Mouse (Mus musculus) CH12.LX (cell line): ENCODE results near the gene Tnfrsf19. TPM values are rescaled to one million over a fixed set of nuclear protein-coding genes. Genes with fewer than 3 reads are reported as not detected.

ENCODE experiments used
- DNase-seq: peaks from one replicate; pipeline ENCODE4 v3.0.0-alpha.2; 2013; ENCODE audit errors: extremely low read depth
- H3K27ac ChIP-seq: 2 replicates; pipeline ENCODE4 v1.5.1; 2012; ENCODE audit warnings: low read depth, mild to moderate bottlenecking, control low read depth, moderate library complexity; ENCODE audit not compliant: insufficient read depth
- H3K27me3 ChIP-seq: replicated peaks from 2 replicates; pipeline ENCODE3; 2012; ENCODE audit warnings: inconsistent platforms
- H3K36me3 ChIP-seq, 2 experiments: replicated peaks in 1 of 2; 2 replicates each; pipeline versions ENCODE3 to v1.6.1; 2012; ENCODE audit warnings: inconsistent platforms in 1 of 2, low read length in 1 of 2, mild to moderate bottlenecking in 1 of 2, mixed read lengths in 1 of 2, moderate library complexity in 1 of 2; ENCODE audit not compliant: control insufficient read depth in 1 of 2, insufficient read depth in 1 of 2
- H3K4me1 ChIP-seq, 2 experiments: 2 replicates each; pipeline ENCODE4 v1.6.1; 2012; ENCODE audit warnings: inconsistent platforms in 1 of 2, moderate library complexity in 1 of 2; ENCODE audit not compliant: insufficient read depth in 2 of 2, control insufficient read depth in 1 of 2
- H3K4me2 ChIP-seq: 2 replicates; pipeline ENCODE4 v1.6.1; 2012; ENCODE audit warnings: low read depth, mild to moderate bottlenecking, control low read depth; ENCODE audit not compliant: poor library complexity, insufficient read depth, severe bottlenecking
- H3K4me3 ChIP-seq, 3 experiments: fragments of 150-350 bp in 1 of 3; sonication (generic) in 1 of 3; replicated peaks in 1 of 3; 2 replicates each; pipeline versions ENCODE3 to v1.5.1; 2011 to 2012; ENCODE audit warnings: low read depth in 2 of 3, low read length in 2 of 3, mild to moderate bottlenecking in 2 of 3, moderate library complexity in 2 of 3, control low read depth in 1 of 3, improper control_type of control experiment in 1 of 3, inconsistent platforms in 1 of 3, mixed read lengths in 1 of 3; ENCODE audit not compliant: poor library complexity in 1 of 3
- H3K79me2 ChIP-seq: replicated peaks from 2 replicates; pipeline ENCODE4 v1.6.1; 2012; ENCODE audit warnings: mild to moderate bottlenecking, moderate library complexity; ENCODE audit not compliant: control insufficient read depth, poor library complexity, insufficient read depth, severe bottlenecking; ENCODE audit errors: extremely low read depth
- H3K9ac ChIP-seq: 2 replicates; pipeline ENCODE4 v1.6.1; 2012; ENCODE audit warnings: low read depth, mild to moderate bottlenecking, control low read depth, moderate library complexity; ENCODE audit not compliant: insufficient read depth
- H3K9me3 ChIP-seq: replicated peaks from 2 replicates; pipeline ENCODE3; 2012; ENCODE audit warnings: low read length, inconsistent platforms, mixed read lengths
- CTCF ChIP-seq, 2 experiments: IDR thresholded peaks in 1 of 2; conservative IDR thresholded peaks in 1 of 2; 2 replicates each; pipeline ENCODE4 v1.5.1; 2011 to 2012; ENCODE audit warnings: low read depth in 2 of 2, low read length in 2 of 2, improper control_type of control experiment in 1 of 2, inconsistent platforms in 1 of 2, mild to moderate bottlenecking in 1 of 2, moderate library complexity in 1 of 2
- ELF1 ChIP-seq: IDR thresholded peaks from 2 replicates; pipeline ENCODE4 v1.6.1; 2014; ENCODE audit warnings: low read depth, mild to moderate bottlenecking, inconsistent platforms, low read length, improper control_type of control experiment
- EP300 ChIP-seq: IDR thresholded peaks from 2 replicates; pipeline ENCODE4 v1.6.1; 2011; ENCODE audit warnings: low read length, improper control_type of control experiment
- ETS1 ChIP-seq: conservative IDR thresholded peaks from 2 replicates; pipeline ENCODE4 v1.6.1; 2012; ENCODE audit warnings: low read depth, mild to moderate bottlenecking, inconsistent platforms, low read length, improper control_type of control experiment, moderate library complexity
- GABPA ChIP-seq: IDR thresholded peaks from 2 replicates; pipeline ENCODE4 v1.6.1; 2012; ENCODE audit warnings: low read depth, low read length, improper control_type of control experiment, inconsistent platforms; ENCODE audit not compliant: insufficient replicate concordance
- JUND ChIP-seq: conservative IDR thresholded peaks from 2 replicates; pipeline ENCODE4 v1.6.1; 2011; ENCODE audit warnings: low read depth, low read length, improper control_type of control experiment
- KAT2A ChIP-seq: IDR thresholded peaks from 2 replicates; pipeline ENCODE4 v1.6.1; 2012; ENCODE audit warnings: low read length, improper control_type of control experiment, inconsistent platforms; ENCODE audit not compliant: insufficient replicate concordance
- MAFK ChIP-seq: IDR thresholded peaks from 2 replicates; pipeline ENCODE4 v1.6.1; 2011; ENCODE audit warnings: low read length, improper control_type of control experiment; ENCODE audit not compliant: insufficient replicate concordance
- MAZ ChIP-seq: IDR thresholded peaks from 2 replicates; pipeline ENCODE4 v1.6.1; 2012; ENCODE audit warnings: low read depth, mild to moderate bottlenecking, inconsistent platforms, low read length, improper control_type of control experiment, moderate library complexity
- MEF2A ChIP-seq: IDR thresholded peaks from 2 replicates; pipeline ENCODE4 v1.6.1; 2014; ENCODE audit warnings: low read depth, mild to moderate bottlenecking, inconsistent platforms, low read length, improper control_type of control experiment, borderline replicate concordance
- MXI1 ChIP-seq: IDR thresholded peaks from 2 replicates; pipeline ENCODE4 v1.6.1; 2011; ENCODE audit warnings: mild to moderate bottlenecking, low read depth, low read length, improper control_type of control experiment
- NRF1 ChIP-seq: IDR thresholded peaks from 2 replicates; pipeline ENCODE4 v1.6.1; 2014; ENCODE audit warnings: low read depth, mild to moderate bottlenecking, inconsistent platforms, low read length, improper control_type of control experiment, moderate library complexity
- POLR2A ChIP-seq: IDR thresholded peaks from 2 replicates; pipeline ENCODE4 v1.6.1; 2011; ENCODE audit warnings: low read depth, mild to moderate bottlenecking, improper control_type of control experiment, low read length
- POLR2AphosphoS2 ChIP-seq: IDR thresholded peaks from 2 replicates; pipeline ENCODE4 v1.6.1; 2011; ENCODE audit warnings: low read depth, low read length, improper control_type of control experiment
- RCOR1 ChIP-seq: conservative IDR thresholded peaks from 2 replicates; pipeline ENCODE4 v1.6.1; 2012; ENCODE audit warnings: low read depth, mild to moderate bottlenecking, inconsistent platforms, low read length, improper control_type of control experiment
- SIN3A ChIP-seq: IDR thresholded peaks from 2 replicates; pipeline ENCODE4 v1.6.1; 2012; ENCODE audit warnings: low read length, improper control_type of control experiment, inconsistent platforms
- TBP ChIP-seq: conservative IDR thresholded peaks from 2 replicates; pipeline ENCODE4 v1.6.1; 2011; ENCODE audit warnings: low read depth, low read length, improper control_type of control experiment
- TCF12 ChIP-seq: IDR thresholded peaks from 2 replicates; pipeline ENCODE4 v1.6.1; 2014; ENCODE audit warnings: low read depth, mild to moderate bottlenecking, inconsistent platforms, low read length, improper control_type of control experiment
- USF1 ChIP-seq: IDR thresholded peaks from 2 replicates; pipeline ENCODE4 v1.6.1; 2014; ENCODE audit warnings: low read depth, mild to moderate bottlenecking, inconsistent platforms, low read length, improper control_type of control experiment
- USF2 ChIP-seq: conservative IDR thresholded peaks from 2 replicates; pipeline ENCODE4 v1.6.1; 2011; ENCODE audit warnings: low read depth, low read length, improper control_type of control experiment
- ZC3H11A ChIP-seq: IDR thresholded peaks from 2 replicates; pipeline ENCODE4 v1.6.1; 2012; ENCODE audit warnings: low read depth, mild to moderate bottlenecking, inconsistent platforms, low read length, improper control_type of control experiment
- ZKSCAN1 ChIP-seq: IDR thresholded peaks from 2 replicates; pipeline ENCODE4 v1.6.1; 2012; ENCODE audit warnings: low read depth, inconsistent platforms, low read length, improper control_type of control experiment, borderline replicate concordance
- ZMIZ1 ChIP-seq: IDR thresholded peaks from 2 replicates; pipeline ENCODE4 v1.6.1; 2012; ENCODE audit warnings: low read depth, mild to moderate bottlenecking, inconsistent platforms, low read length, improper control_type of control experiment
- dilution Hi-C: fragments of 300-500 bp; cut with MboI; formaldehyde crosslinking; loops from 2 replicates; pipeline ENCODE4 v1.14.3; 2020; ENCODE audit warnings: low sequenced_read_pairs; ENCODE audit not compliant: extremely low pct_unique_long_range_greater_than_20kb, extremely low pct_ligation_motif_present
- in situ Hi-C: fragments of 300-500 bp; cut with MboI; formaldehyde crosslinking; loops from 3 replicates; pipeline ENCODE4 v1.14.3; 2019; ENCODE audit warnings: low sequenced_read_pairs, low pct_ligation_motif_present, low pct_unique_long_range_greater_than_20kb, mixed read lengths
- polyA plus RNA-seq: library from polyadenylated mRNA; unstranded; fragments of >175 nt; gene quantifications from 2 replicates; pipeline ENCODE4 v1.2.1, GENCODE M21; 2012; ENCODE audit warnings: low read depth; ENCODE audit not compliant: insufficient read length
- total RNA-seq, 2 experiments: library from RNA; depleted of rRNA; stranded (reverse); fragments of 300-350 nt in 1 of 2; fragments of >200 nt in 1 of 2; gene quantifications; 2 replicates each; pipeline ENCODE4 v1.2.3; 2012 to 2014

Gene Tnfrsf19
- total and polyA plus RNA-seq, 3 experiments = 4.4 to 6.5 (median 4.6) TPM

DNA sequence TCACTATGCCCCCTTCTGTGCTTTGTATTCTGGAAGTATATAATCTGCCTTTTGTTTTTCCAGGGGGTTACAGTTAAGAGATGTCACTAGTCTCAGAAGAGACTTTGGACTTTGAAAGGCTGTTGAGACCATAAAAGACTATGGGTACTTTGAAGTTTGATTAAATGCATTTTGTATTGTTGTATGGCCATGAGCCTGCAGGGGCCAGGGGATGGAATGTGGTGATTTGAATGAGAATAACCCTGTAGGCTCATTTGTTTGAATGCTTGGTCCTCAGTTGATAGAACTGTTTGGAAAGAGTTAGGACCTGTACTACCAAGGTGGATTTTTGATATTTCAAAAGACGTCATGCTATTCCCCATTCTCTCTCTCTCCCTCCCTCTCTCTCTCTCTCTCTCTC, 120.3 kb downstream of the Tnfrsf19 start:
- H3K9me3 ChIP-seq = no peaks in the 10 kb centered on the region
- dilution Hi-C loops = no loop called here
- H3K4me1 ChIP-seq = peaks cover 0 to 6% of the 10 kb centered on the region in 2 experiments; a peak in 2 of 4 replicates
- H3K27me3 ChIP-seq = no peaks in the 10 kb centered on the region
- H3K9ac ChIP-seq = no peak overlapping the region
- no peaks in the 10 kb centered on the region for H3K36me3 ChIP-seq
- no peak overlapping the region for H3K27ac ChIP-seq
- TF ChIP-seq SIN3A (no peak), NRF1 (no peak), EP300 (no peak), TCF12 (no peak), JUND (no peak), MAZ (no peak), ETS1 (no peak), CTCF (conservative IDR thresholded peaks at IDR 0.05 in 1 of 2, IDR thresholded peaks at IDR 0.05 in 1 of 2; ENCODE audit: low read depth in 2 of 2, low read length in 2 of 2) (no peak), RCOR1 (no peak), POLR2AphosphoS2 (no peak), GABPA (no peak), MAFK (no peak), KAT2A (no peak), POLR2A (no peak), ZMIZ1 (no peak), USF1 (no peak), USF2 (no peak), ELF1 (no peak), MXI1 (no peak)
- H3K4me3 ChIP-seq = no peak overlapping the region
- in situ Hi-C loops = no loop called here
- no peaks in the 10 kb centered on the region for H3K79me2 ChIP-seq
- no peak overlapping the region for H3K4me2 ChIP-seq
- DNase-seq = no peak

DNA sequence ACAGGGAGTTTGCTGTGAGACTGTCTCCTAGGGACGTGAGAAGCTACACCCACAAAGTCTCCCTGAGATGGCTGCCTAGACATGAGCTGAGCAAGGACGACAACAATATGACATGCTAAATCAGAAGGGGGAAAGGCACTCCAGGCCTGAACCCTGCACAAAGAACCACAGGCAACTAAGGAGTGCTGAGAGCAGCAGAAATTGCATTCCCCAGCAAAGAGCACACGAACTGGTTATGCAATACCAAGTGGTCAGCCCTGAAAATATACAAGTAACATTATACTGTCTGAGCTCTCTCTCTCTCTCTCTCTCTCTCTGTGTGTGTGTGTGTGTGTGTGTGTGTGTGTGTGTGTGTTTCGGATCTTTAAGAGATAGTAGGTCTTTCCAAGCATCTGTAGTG, 129.6 kb downstream of the Tnfrsf19 start:
- dilution Hi-C loops = no loop called here
- Histone ChIP-seq H3K4me2 (no peak overlapping the region), H3K36me3 (no peaks in the 10 kb centered on the region), H3K9ac (no peak overlapping the region), H3K4me3 (no peak overlapping the region), H3K27me3 (no peaks in the 10 kb centered on the region), H3K9me3 (no peaks in the 10 kb centered on the region), H3K79me2 (no peaks in the 10 kb centered on the region), H3K4me1 (no peaks in the 10 kb centered on the region), H3K27ac (no peak overlapping the region)
- TF ChIP-seq GABPA = no peak
- TF ChIP-seq JUND = no peak
- TF ChIP-seq ZKSCAN1 = no peak
- no peak for TF ChIP-seq ETS1
- TF ChIP-seq MXI1 = no peak
- TF ChIP-seq TBP = no peak
- TF ChIP-seq ZC3H11A = no peak
- TF ChIP-seq MEF2A = no peak
- DNase-seq = no peak
- in situ Hi-C loops = loop anchor here (5.0 kb wide), 1 partner anchor 41 kb away; no protein-coding TSS in a partner anchor

Other genes with a start within 250 kb of the Tnfrsf19 start
- 5.3 and 6.6 TPM in 2 replicates for gene Sacs, start 92.0 kb upstream of the Tnfrsf19 start, total RNA-seq (2012; rRNA removed)
- 6.6 and 7.0 TPM in 2 replicates for gene Sacs, start 92.0 kb upstream of the Tnfrsf19 start, total RNA-seq (2014; rRNA removed)
- gene Sacs, start 92.0 kb upstream of the Tnfrsf19 start, polyA plus RNA-seq = 6.1 and 6.7 TPM in 2 replicates
- gene Sgcg, start 212.0 kb upstream of the Tnfrsf19 start, total RNA-seq (2012; rRNA removed) = not detected in 2 replicates
- gene Sgcg, start 212.0 kb upstream of the Tnfrsf19 start, total RNA-seq (2014; rRNA removed) = not detected in 2 replicates
- gene Sgcg, start 212.0 kb upstream of the Tnfrsf19 start, polyA plus RNA-seq = not detected in 2 replicates